Mouse (Mus musculus): ENCODE measurements around the gene Rnf150. TPM values are rescaled to one million over a fixed set of nuclear protein-coding genes. Genes with fewer than 3 reads are reported as not detected.
"Not testable (repeated sequence)": the region's sequence is repeated elsewhere in the genome, so short reads cannot be mapped to it uniquely, and the experiment has no call there.

Rnf150 gene
- polyA plus RNA-seq, 1 experiment = 1.4 TPM

DNA sequence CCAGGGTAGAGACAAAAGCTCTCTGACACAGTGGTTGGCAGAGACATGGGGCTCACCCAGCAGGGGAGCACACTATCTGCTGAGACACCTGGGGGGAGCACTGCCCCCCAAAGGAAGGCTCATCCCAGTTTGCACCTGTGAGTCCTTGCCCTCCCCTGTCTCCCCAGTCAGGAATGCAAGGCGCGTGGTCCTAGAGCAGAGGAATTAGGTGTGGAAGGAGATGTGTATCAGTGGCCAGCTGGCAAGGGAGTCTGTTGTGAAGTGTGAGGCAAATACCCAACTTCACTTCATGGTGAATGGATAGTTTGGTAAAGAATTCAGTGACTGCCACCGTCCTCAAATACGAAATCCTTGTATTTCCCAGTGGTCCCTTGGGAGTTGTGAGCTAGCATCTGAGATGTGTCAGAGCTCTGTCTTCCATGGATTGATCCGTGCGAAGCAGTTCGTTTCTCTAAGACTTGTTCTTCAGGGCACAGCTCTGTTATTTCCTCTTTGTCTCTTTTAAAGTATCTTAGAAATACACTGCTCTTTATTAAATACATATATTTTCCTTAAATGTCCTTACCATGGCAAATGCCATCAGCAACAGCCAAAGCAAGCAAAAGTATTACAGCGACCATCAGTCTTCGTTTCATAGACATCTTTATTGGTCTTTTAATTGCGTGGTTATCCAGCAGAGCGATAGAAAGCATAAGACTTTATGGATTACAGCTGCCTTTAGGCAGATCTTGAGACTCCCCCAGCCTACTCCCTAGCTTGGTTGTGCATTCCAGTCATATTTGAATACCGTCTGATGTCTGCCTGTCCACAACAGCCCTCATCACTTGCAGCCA, 215.8 kb downstream of the Rnf150 start:
- H3K4me1 ChIP-seq (ENCODE audit: control insufficient read depth, insufficient read depth, low read length) = peaks cover 1% of the 10 kb centered on the region; the same call in 1 of the 2 replicates
- TF ChIP-seq CTCF (IDR thresholded peaks at IDR 0.05; ENCODE audit: control insufficient read depth, insufficient read depth, low read length) (no peak), POLR2A (IDR thresholded peaks at IDR 0.05; ENCODE audit: borderline replicate concordance, control insufficient read depth, low read depth, low read length) (no peak)
- WGBS = 90% methylated on average over 12 of the region's 12 CpGs

DNA sequence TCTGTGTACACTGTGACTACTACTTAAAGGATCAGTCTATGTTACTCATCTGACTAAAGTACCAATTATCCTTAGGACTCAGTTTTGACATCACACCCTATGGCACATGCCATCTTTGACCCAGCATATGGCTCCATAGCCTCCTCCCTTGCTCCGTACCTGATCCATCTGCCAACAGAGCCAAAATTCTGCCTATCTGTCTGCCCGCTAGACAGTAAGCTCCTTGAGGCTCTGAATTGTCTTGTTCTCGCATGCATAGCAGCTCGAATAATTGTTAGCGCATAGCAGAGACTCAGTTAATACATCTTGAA, 216.3 kb downstream of the Rnf150 start:
- Histone ChIP-seq H3K4me3 (replicated peaks; ENCODE audit: control insufficient read depth, low read depth, low read length) (no peak overlapping the region), H3K4me1 (ENCODE audit: control insufficient read depth, insufficient read depth, low read length) (peaks cover 1% of the 10 kb centered on the region; the same call in 1 of the 2 replicates), H3K27ac (ENCODE audit: control insufficient read depth, insufficient read depth, low read depth, low read length, poor library complexity) (no peak overlapping the region)
- WGBS = 88% methylated on average over 5 of the region's 5 CpGs
- no peak for TF ChIP-seq CTCF (IDR thresholded peaks at IDR 0.05; ENCODE audit: control insufficient read depth, insufficient read depth, low read length)

More for the DNA sequence above, 215.8 kb downstream of the Rnf150 start:
- Histone ChIP-seq H3K27ac (ENCODE audit: control insufficient read depth, insufficient read depth, low read depth, low read length, poor library complexity) (no peak overlapping the region), H3K4me3 (replicated peaks; ENCODE audit: control insufficient read depth, low read depth, low read length) (no peak overlapping the region)

DNA sequence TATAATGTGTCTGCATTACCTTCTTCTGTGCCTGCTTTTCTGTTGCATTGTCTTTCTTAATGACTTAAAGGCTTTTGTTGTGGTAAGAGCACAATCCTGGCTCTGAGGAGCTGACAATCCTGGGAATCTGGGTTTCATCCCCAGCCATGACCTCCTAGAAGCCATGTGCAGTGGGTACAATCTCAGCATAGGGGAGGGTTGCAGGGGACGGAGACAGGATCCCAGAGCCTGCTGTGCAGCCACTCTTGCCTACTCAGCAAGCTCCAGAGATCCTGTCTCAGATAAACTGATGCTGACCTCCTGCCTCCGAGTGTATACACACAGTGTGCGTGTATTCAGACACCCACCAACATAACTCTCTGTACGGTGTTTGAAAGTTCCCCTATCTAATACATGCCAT, 218.1 kb downstream of the Rnf150 start:
- peaks cover 1% of the 10 kb centered on the region; the same call in 1 of the 2 replicates for H3K4me1 ChIP-seq (ENCODE audit: control insufficient read depth, insufficient read depth, low read length)
- no peak for TF ChIP-seq CTCF (IDR thresholded peaks at IDR 0.05; ENCODE audit: control insufficient read depth, insufficient read depth, low read length)
- TF ChIP-seq POLR2A (IDR thresholded peaks at IDR 0.05; ENCODE audit: borderline replicate concordance, control insufficient read depth, low read depth, low read length) = no peak
- H3K27ac ChIP-seq (ENCODE audit: control insufficient read depth, insufficient read depth, low read depth, low read length, poor library complexity) = peak overlapping the region; percentile 29; the same call in 1 of the 2 replicates
- 15% methylated on average over 4 of the region's 4 CpGs for WGBS
- H3K4me3 ChIP-seq (replicated peaks; ENCODE audit: control insufficient read depth, low read depth, low read length) = no peak overlapping the region

DNA sequence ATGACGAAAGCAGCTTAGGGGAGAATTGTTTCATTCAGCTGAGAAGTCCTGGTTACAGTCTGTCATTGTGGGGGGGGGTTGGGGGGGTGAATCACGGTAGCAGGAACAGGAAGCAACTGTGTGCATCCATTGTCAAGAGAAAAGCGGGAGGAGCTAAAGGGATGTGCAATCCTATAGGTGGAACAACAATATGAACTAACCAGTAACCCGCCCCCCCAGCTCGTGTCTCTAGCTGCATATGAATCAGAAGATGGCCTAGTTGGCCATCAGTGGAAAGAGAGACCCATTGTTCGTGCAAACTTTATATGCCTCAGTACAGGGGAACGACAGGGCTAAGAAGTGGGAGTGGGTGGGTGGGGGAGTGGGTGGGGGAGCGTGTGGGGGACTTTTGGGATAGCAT, 218.7 kb downstream of the Rnf150 start:
- not testable (repeated sequence) for H3K4me1 ChIP-seq (ENCODE audit: control insufficient read depth, insufficient read depth, low read length); H3K27ac ChIP-seq (ENCODE audit: control insufficient read depth, insufficient read depth, low read depth, low read length, poor library complexity); H3K4me3 ChIP-seq (replicated peaks; ENCODE audit: control insufficient read depth, low read depth, low read length)
- WGBS = 56% methylated on average over 8 of the region's 8 CpGs

DNA sequence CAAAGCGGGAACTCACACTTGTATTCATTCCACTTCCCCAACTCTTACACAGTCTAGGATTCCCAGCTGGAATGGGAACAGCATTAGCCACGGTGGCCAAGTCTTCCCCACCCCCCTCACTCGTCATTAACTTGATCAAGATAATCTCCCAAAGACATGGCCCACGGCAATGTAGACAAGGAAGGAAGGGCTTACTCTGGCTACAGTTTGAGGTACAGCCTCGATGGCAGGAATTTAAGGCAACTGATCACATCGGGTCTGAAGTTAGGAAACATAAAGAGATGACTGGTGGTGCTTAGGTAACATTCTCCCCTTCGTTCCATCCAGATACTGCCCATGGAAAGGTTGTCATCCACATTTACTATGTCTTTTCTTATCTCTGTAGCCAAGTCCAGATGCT, 219.1 kb downstream of the Rnf150 start:
- H3K4me3 ChIP-seq (replicated peaks; ENCODE audit: control insufficient read depth, low read depth, low read length) = no peak overlapping the region
- H3K27ac ChIP-seq (ENCODE audit: control insufficient read depth, insufficient read depth, low read depth, low read length, poor library complexity) = no peak overlapping the region
- TF ChIP-seq CTCF (IDR thresholded peaks at IDR 0.05; ENCODE audit: control insufficient read depth, insufficient read depth, low read length) (no peak), POLR2A (IDR thresholded peaks at IDR 0.05; ENCODE audit: borderline replicate concordance, control insufficient read depth, low read depth, low read length) (no peak)
- peaks cover 3% of the 10 kb centered on the region; the same call in 1 of the 2 replicates for H3K4me1 ChIP-seq (ENCODE audit: control insufficient read depth, insufficient read depth, low read length)
- WGBS = 61% methylated on average over 7 of the region's 7 CpGs

DNA sequence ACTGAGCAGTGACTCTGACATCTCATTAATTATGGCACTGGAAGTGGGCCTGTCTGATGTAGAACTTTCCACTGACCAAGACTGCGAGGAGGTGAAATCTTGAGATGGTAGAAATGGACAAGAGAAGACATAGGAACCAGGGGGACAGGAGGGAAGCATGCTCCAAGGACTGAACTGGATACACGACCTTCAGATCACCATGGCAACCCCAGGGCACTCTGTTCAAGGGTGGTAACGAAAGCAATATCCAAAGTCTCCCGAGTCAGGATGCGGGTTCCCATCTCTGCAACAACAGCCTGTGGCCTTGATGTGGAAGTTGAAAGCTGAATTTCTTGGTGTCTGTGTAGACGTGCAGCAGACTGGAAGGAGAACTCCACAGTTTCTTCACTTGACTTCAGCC, 220.3 kb downstream of the Rnf150 start:
- H3K27ac ChIP-seq (ENCODE audit: control insufficient read depth, insufficient read depth, low read depth, low read length, poor library complexity) = no peak overlapping the region
- H3K4me1 ChIP-seq (ENCODE audit: control insufficient read depth, insufficient read depth, low read length) = peaks cover 1% of the 10 kb centered on the region; the same call in 1 of the 2 replicates
- 78% methylated on average over 6 of the region's 6 CpGs for WGBS
- TF ChIP-seq POLR2A (IDR thresholded peaks at IDR 0.05; ENCODE audit: borderline replicate concordance, control insufficient read depth, low read depth, low read length) (no peak), CTCF (IDR thresholded peaks at IDR 0.05; ENCODE audit: control insufficient read depth, insufficient read depth, low read length) (no peak)
- H3K4me3 ChIP-seq (replicated peaks; ENCODE audit: control insufficient read depth, low read depth, low read length) = no peak overlapping the region

DNA sequence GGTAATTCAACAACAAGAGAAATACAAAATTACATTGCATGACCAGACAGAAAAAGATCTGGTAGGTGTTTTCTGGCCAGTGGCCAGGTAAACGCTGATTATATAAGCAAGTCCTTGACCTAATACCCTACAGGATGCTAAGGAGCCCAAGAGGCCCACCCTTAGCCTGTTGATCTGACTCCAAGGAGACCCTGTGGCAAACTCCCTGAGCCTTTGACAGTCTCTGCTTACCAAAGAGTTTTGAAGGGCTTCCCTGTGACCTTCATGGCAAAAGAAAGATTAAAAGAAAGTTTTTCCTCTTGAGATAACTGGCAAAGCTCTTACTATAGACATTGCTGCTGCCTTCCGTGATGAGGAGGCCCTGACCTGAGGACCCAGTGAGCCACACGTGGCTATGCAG, 222.4 kb downstream of the Rnf150 start:
- H3K27ac ChIP-seq (ENCODE audit: control insufficient read depth, insufficient read depth, low read depth, low read length, poor library complexity) = no peak overlapping the region
- TF ChIP-seq CTCF (IDR thresholded peaks at IDR 0.05; ENCODE audit: control insufficient read depth, insufficient read depth, low read length) (no peak), POLR2A (IDR thresholded peaks at IDR 0.05; ENCODE audit: borderline replicate concordance, control insufficient read depth, low read depth, low read length) (no peak)
- H3K4me3 ChIP-seq (replicated peaks; ENCODE audit: control insufficient read depth, low read depth, low read length) = no peak overlapping the region
- 33% methylated on average over 3 of the region's 3 CpGs for WGBS
- H3K4me1 ChIP-seq (ENCODE audit: control insufficient read depth, insufficient read depth, low read length) = peaks cover 1% of the 10 kb centered on the region; the same call in 1 of the 2 replicates

DNA sequence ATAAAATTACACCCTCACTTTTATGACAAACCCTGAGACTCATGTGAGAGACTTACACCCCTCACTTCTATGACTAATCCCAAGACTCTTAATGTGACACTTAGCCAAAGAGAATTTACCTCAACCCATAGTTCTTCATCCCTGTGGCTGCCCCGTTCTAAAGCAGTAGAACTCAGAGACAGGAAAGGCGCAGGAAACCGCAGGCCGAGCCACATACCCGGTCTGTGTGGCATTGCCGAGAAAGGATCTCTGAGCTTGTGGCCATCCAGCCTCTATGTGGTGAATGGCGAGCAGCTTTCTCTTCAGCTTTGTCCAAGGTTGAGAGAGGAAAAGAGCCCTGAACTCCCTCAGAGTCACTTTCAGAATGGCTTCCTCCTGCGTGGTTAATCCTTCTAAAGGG, 223.5 kb downstream of the Rnf150 start:
- TF ChIP-seq CTCF (IDR thresholded peaks at IDR 0.05; ENCODE audit: control insufficient read depth, insufficient read depth, low read length) (no peak), POLR2A (IDR thresholded peaks at IDR 0.05; ENCODE audit: borderline replicate concordance, control insufficient read depth, low read depth, low read length) (no peak)
- peak overlapping the region; percentile 46 for H3K27ac ChIP-seq (ENCODE audit: control insufficient read depth, insufficient read depth, low read depth, low read length, poor library complexity)
- peaks cover 1% of the 10 kb centered on the region; the same call in 1 of the 2 replicates for H3K4me1 ChIP-seq (ENCODE audit: control insufficient read depth, insufficient read depth, low read length)
- WGBS = 2% methylated on average over 8 of the region's 8 CpGs
- peak overlapping the region; percentile 4 for H3K4me3 ChIP-seq (replicated peaks; ENCODE audit: control insufficient read depth, low read depth, low read length)

DNA sequence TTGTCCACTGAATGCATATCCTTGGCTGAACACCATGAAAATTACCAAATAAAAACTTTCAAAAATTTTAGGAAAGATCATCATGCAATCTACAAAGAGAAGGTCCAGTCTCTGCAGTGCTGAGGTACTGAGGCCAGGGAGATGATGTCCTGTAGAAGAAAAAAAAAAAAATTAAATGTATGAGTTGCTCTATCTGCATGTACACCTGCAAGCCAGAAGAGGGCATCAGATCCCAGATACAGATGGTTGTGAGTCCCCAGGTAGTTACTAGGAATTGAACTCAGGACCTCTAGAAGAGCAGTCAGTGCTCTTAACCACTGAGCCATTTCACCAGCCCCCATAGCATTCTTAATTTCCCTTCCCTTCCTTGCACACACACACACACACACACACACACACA, 224.4 kb downstream of the Rnf150 start:
- peaks cover 1% of the 10 kb centered on the region; the same call in 1 of the 2 replicates for H3K4me1 ChIP-seq (ENCODE audit: control insufficient read depth, insufficient read depth, low read length)
- H3K27ac ChIP-seq (ENCODE audit: control insufficient read depth, insufficient read depth, low read depth, low read length, poor library complexity) = no peak overlapping the region
- no peak for TF ChIP-seq CTCF (IDR thresholded peaks at IDR 0.05; ENCODE audit: control insufficient read depth, insufficient read depth, low read length)
- no peak for TF ChIP-seq POLR2A (IDR thresholded peaks at IDR 0.05; ENCODE audit: borderline replicate concordance, control insufficient read depth, low read depth, low read length)
- no peak overlapping the region for H3K4me3 ChIP-seq (replicated peaks; ENCODE audit: control insufficient read depth, low read depth, low read length)
